Mouse (Mus musculus) CH12.LX (cell line): ENCODE measurements around the gene Olfm4. TPM values are rescaled to one million over a fixed set of nuclear protein-coding genes. Genes with fewer than 3 reads are reported as not detected.

Experiments
- DNase-seq: peaks from one replicate; pipeline ENCODE4 v3.0.0-alpha.2; 2013; ENCODE audit errors: extremely low read depth
- H3K27ac ChIP-seq: 2 replicates; pipeline ENCODE4 v1.5.1; 2012; ENCODE audit warnings: low read depth, mild to moderate bottlenecking, control low read depth, moderate library complexity; ENCODE audit not compliant: insufficient read depth
- H3K27me3 ChIP-seq: replicated peaks from 2 replicates; pipeline ENCODE3; 2012; ENCODE audit warnings: inconsistent platforms
- H3K36me3 ChIP-seq, 2 experiments: replicated peaks in 1 of 2; 2 replicates each; pipeline versions ENCODE3 to v1.6.1; 2012; ENCODE audit warnings: inconsistent platforms in 1 of 2, low read length in 1 of 2, mild to moderate bottlenecking in 1 of 2, mixed read lengths in 1 of 2, moderate library complexity in 1 of 2; ENCODE audit not compliant: control insufficient read depth in 1 of 2, insufficient read depth in 1 of 2
- H3K4me1 ChIP-seq, 2 experiments: 2 replicates each; pipeline ENCODE4 v1.6.1; 2012; ENCODE audit warnings: inconsistent platforms in 1 of 2, moderate library complexity in 1 of 2; ENCODE audit not compliant: insufficient read depth in 2 of 2, control insufficient read depth in 1 of 2
- H3K4me2 ChIP-seq: 2 replicates; pipeline ENCODE4 v1.6.1; 2012; ENCODE audit warnings: low read depth, mild to moderate bottlenecking, control low read depth; ENCODE audit not compliant: poor library complexity, insufficient read depth, severe bottlenecking
- H3K4me3 ChIP-seq, 3 experiments: fragments of 150-350 bp in 1 of 3; sonication (generic) in 1 of 3; replicated peaks in 1 of 3; 2 replicates each; pipeline versions ENCODE3 to v1.5.1; 2011 to 2012; ENCODE audit warnings: low read depth in 2 of 3, low read length in 2 of 3, mild to moderate bottlenecking in 2 of 3, moderate library complexity in 2 of 3, control low read depth in 1 of 3, improper control_type of control experiment in 1 of 3, inconsistent platforms in 1 of 3, mixed read lengths in 1 of 3; ENCODE audit not compliant: poor library complexity in 1 of 3
- H3K79me2 ChIP-seq: replicated peaks from 2 replicates; pipeline ENCODE4 v1.6.1; 2012; ENCODE audit warnings: mild to moderate bottlenecking, moderate library complexity; ENCODE audit not compliant: control insufficient read depth, poor library complexity, insufficient read depth, severe bottlenecking; ENCODE audit errors: extremely low read depth
- H3K9ac ChIP-seq: 2 replicates; pipeline ENCODE4 v1.6.1; 2012; ENCODE audit warnings: low read depth, mild to moderate bottlenecking, control low read depth, moderate library complexity; ENCODE audit not compliant: insufficient read depth
- H3K9me3 ChIP-seq: replicated peaks from 2 replicates; pipeline ENCODE3; 2012; ENCODE audit warnings: low read length, inconsistent platforms, mixed read lengths
- CHD2 ChIP-seq: IDR thresholded peaks from 2 replicates; pipeline ENCODE4 v1.6.1; 2011; ENCODE audit warnings: low read length, improper control_type of control experiment
- CTCF ChIP-seq, 2 experiments: IDR thresholded peaks in 1 of 2; conservative IDR thresholded peaks in 1 of 2; 2 replicates each; pipeline ENCODE4 v1.5.1; 2011 to 2012; ENCODE audit warnings: low read depth in 2 of 2, low read length in 2 of 2, improper control_type of control experiment in 1 of 2, inconsistent platforms in 1 of 2, mild to moderate bottlenecking in 1 of 2, moderate library complexity in 1 of 2
- E2F4 ChIP-seq: IDR thresholded peaks from 2 replicates; pipeline ENCODE4 v1.6.1; 2011; ENCODE audit warnings: low read depth, low read length, improper control_type of control experiment; ENCODE audit not compliant: insufficient replicate concordance
- ELF1 ChIP-seq: IDR thresholded peaks from 2 replicates; pipeline ENCODE4 v1.6.1; 2014; ENCODE audit warnings: low read depth, mild to moderate bottlenecking, inconsistent platforms, low read length, improper control_type of control experiment
- EP300 ChIP-seq: IDR thresholded peaks from 2 replicates; pipeline ENCODE4 v1.6.1; 2011; ENCODE audit warnings: low read length, improper control_type of control experiment
- GABPA ChIP-seq: IDR thresholded peaks from 2 replicates; pipeline ENCODE4 v1.6.1; 2012; ENCODE audit warnings: low read depth, low read length, improper control_type of control experiment, inconsistent platforms; ENCODE audit not compliant: insufficient replicate concordance
- IRF4 ChIP-seq: IDR thresholded peaks from 2 replicates; pipeline ENCODE4 v1.6.1; 2014; ENCODE audit warnings: low read depth, mild to moderate bottlenecking, inconsistent platforms, low read length, improper control_type of control experiment
- JUND ChIP-seq: conservative IDR thresholded peaks from 2 replicates; pipeline ENCODE4 v1.6.1; 2011; ENCODE audit warnings: low read depth, low read length, improper control_type of control experiment
- KAT2A ChIP-seq: IDR thresholded peaks from 2 replicates; pipeline ENCODE4 v1.6.1; 2012; ENCODE audit warnings: low read length, improper control_type of control experiment, inconsistent platforms; ENCODE audit not compliant: insufficient replicate concordance
- MAX ChIP-seq: IDR thresholded peaks from 2 replicates; pipeline ENCODE4 v1.6.1; 2011; ENCODE audit warnings: low read length, improper control_type of control experiment
- MAZ ChIP-seq: IDR thresholded peaks from 2 replicates; pipeline ENCODE4 v1.6.1; 2012; ENCODE audit warnings: low read depth, mild to moderate bottlenecking, inconsistent platforms, low read length, improper control_type of control experiment, moderate library complexity
- MEF2A ChIP-seq: IDR thresholded peaks from 2 replicates; pipeline ENCODE4 v1.6.1; 2014; ENCODE audit warnings: low read depth, mild to moderate bottlenecking, inconsistent platforms, low read length, improper control_type of control experiment, borderline replicate concordance
- MXI1 ChIP-seq: IDR thresholded peaks from 2 replicates; pipeline ENCODE4 v1.6.1; 2011; ENCODE audit warnings: mild to moderate bottlenecking, low read depth, low read length, improper control_type of control experiment
- POLR2A ChIP-seq: IDR thresholded peaks from 2 replicates; pipeline ENCODE4 v1.6.1; 2011; ENCODE audit warnings: low read depth, mild to moderate bottlenecking, improper control_type of control experiment, low read length
- RAD21 ChIP-seq: IDR thresholded peaks from 2 replicates; pipeline ENCODE4 v1.6.1; 2011; ENCODE audit warnings: low read depth, mild to moderate bottlenecking, low read length, improper control_type of control experiment, moderate library complexity
- RCOR1 ChIP-seq: conservative IDR thresholded peaks from 2 replicates; pipeline ENCODE4 v1.6.1; 2012; ENCODE audit warnings: low read depth, mild to moderate bottlenecking, inconsistent platforms, low read length, improper control_type of control experiment
- SIN3A ChIP-seq: IDR thresholded peaks from 2 replicates; pipeline ENCODE4 v1.6.1; 2012; ENCODE audit warnings: low read length, improper control_type of control experiment, inconsistent platforms
- SMC3 ChIP-seq: IDR thresholded peaks from 2 replicates; pipeline ENCODE4 v1.6.1; 2011; ENCODE audit warnings: low read depth, low read length, improper control_type of control experiment
- TBP ChIP-seq: conservative IDR thresholded peaks from 2 replicates; pipeline ENCODE4 v1.6.1; 2011; ENCODE audit warnings: low read depth, low read length, improper control_type of control experiment
- USF2 ChIP-seq: conservative IDR thresholded peaks from 2 replicates; pipeline ENCODE4 v1.6.1; 2011; ENCODE audit warnings: low read depth, low read length, improper control_type of control experiment
- ZKSCAN1 ChIP-seq: IDR thresholded peaks from 2 replicates; pipeline ENCODE4 v1.6.1; 2012; ENCODE audit warnings: low read depth, inconsistent platforms, low read length, improper control_type of control experiment, borderline replicate concordance
- dilution Hi-C: fragments of 300-500 bp; cut with MboI; formaldehyde crosslinking; loops from 2 replicates; pipeline ENCODE4 v1.14.3; 2020; ENCODE audit warnings: low sequenced_read_pairs; ENCODE audit not compliant: extremely low pct_unique_long_range_greater_than_20kb, extremely low pct_ligation_motif_present
- in situ Hi-C: fragments of 300-500 bp; cut with MboI; formaldehyde crosslinking; loops from 3 replicates; pipeline ENCODE4 v1.14.3; 2019; ENCODE audit warnings: low sequenced_read_pairs, low pct_ligation_motif_present, low pct_unique_long_range_greater_than_20kb, mixed read lengths
- polyA plus RNA-seq: library from polyadenylated mRNA; unstranded; fragments of >175 nt; gene quantifications from 2 replicates; pipeline ENCODE4 v1.2.1, GENCODE M21; 2012; ENCODE audit warnings: low read depth; ENCODE audit not compliant: insufficient read length
- total RNA-seq, 2 experiments: library from RNA; depleted of rRNA; stranded (reverse); fragments of 300-350 nt in 1 of 2; fragments of >200 nt in 1 of 2; gene quantifications; 2 replicates each; pipeline ENCODE4 v1.2.3; 2012 to 2014

Olfm4 gene
- total and polyA plus RNA-seq, 3 experiments = 6.8 to 24.9 (median 13.8) TPM

DNA sequence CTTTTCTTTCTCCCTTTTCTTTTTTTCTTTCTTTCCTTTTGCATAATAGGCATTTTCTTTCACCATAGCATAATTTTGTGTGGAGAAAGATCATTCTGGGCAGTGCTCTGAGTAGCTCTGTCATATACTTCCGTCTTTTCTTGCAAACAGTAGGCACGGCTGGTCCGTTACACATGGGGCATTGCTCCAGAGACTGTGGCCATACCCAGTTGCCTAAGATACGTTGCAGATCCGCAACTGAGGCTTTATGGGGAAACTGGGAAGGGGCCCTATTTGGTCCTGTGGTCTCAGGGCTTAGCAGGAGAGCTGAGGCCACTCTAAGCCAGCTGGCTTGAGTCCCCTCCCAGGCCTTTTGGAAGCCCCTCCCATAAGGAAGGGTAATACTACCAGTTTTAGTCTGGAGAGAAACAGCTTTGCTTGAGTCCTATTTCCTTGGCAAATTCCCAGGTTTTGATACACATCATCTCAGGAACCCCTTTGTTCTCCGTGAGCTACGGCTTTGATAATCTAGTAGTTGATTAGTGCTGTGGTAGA, 1.3 kb downstream of the Olfm4 start:
- no peak overlapping the region for H3K9ac ChIP-seq
- no peak for DNase-seq
- no peak overlapping the region for H3K4me2 ChIP-seq
- TF ChIP-seq RAD21 (no peak), EP300 (no peak), KAT2A (no peak), E2F4 (no peak), SIN3A (no peak), CHD2 (no peak), MEF2A (no peak), MAZ (no peak), USF2 (no peak), RCOR1 (no peak), SMC3 (no peak), POLR2A (no peak), ELF1 (no peak), IRF4 (no peak), CTCF (conservative IDR thresholded peaks at IDR 0.05 in 1 of 2, IDR thresholded peaks at IDR 0.05 in 1 of 2; ENCODE audit: low read depth in 2 of 2, low read length in 2 of 2) (no peak)
- no peak overlapping the region for H3K27ac ChIP-seq
- no peaks in the 10 kb centered on the region for H3K27me3 ChIP-seq
- no peaks in the 10 kb centered on the region for H3K79me2 ChIP-seq
- H3K36me3 ChIP-seq = peaks cover 0 to 3% of the 10 kb centered on the region in 2 experiments
- H3K4me1 ChIP-seq = 0 out of 4 replicates have a peak, but pooled peaks cover 0 to 4% of the 10 kb centered on the region in 2 experiments
- dilution Hi-C loops (no loop called here), in situ Hi-C loops (no loop called here)
- H3K4me3 ChIP-seq = no peak overlapping the region
- H3K9me3 ChIP-seq = no peaks in the 10 kb centered on the region

DNA sequence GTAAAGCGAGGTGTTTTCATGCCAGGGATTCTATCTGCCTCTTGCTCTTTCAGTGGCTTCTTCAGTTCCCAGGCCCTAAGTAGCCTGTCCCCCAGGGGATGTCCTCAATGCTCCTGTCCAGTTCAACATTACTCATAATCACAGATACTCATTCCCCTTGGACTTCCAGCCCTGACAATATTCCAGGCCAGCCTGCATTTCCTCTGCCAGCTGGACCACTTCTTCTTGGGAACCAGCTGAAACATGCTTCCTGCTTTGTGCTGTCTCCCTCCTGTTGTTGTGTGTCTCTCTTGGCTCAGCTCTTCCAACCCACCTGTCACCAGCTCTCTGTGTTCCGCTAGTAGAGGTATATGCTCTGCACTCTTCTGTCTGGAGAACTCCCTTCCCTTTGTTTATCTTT, 1.8 kb downstream of the Olfm4 start:
- peaks cover 0 to 3% of the 10 kb centered on the region in 2 experiments for H3K36me3 ChIP-seq
- TF ChIP-seq RAD21 (no peak), IRF4 (no peak)
- TF ChIP-seq, all 38 proteins: peak for 0
- dilution Hi-C loops = no loop called here
- in situ Hi-C loops = no loop called here
- H3K27me3 ChIP-seq = no peaks in the 10 kb centered on the region
- H3K4me2 ChIP-seq = no peak overlapping the region
- H3K4me1 ChIP-seq = peaks cover 0 to 7% of the 10 kb centered on the region in 2 experiments; a peak in 1 of 4 replicates
- H3K9me3 ChIP-seq = no peaks in the 10 kb centered on the region
- no peak overlapping the region for H3K27ac ChIP-seq
- DNase-seq = no peak
- H3K79me2 ChIP-seq = no peaks in the 10 kb centered on the region
- H3K9ac ChIP-seq = no peak overlapping the region
- H3K4me3 ChIP-seq = no peak overlapping the region

DNA sequence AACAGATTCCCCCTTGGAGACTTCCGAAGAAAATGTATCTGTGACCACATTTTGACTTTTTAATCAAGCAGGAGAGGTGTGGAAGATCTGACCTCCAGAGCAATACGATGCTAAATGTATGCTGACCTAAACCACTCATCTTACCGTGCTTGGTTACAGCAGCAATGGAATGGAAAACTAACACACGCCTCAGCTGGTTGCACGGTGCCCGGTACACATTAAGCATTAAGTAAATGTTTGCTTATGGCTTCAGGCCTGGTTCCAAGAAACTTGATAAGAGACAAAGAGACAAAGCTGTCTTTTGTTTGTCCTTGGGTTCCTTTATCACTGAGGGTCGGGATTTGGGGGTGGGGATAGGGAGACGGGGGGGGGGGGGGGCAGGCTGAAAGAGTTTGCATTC, 3.0 kb downstream of the Olfm4 start:
- H3K79me2 ChIP-seq = no peaks in the 10 kb centered on the region
- H3K36me3 ChIP-seq = peaks cover 0 to 3% of the 10 kb centered on the region in 2 experiments
- no peaks in the 10 kb centered on the region for H3K9me3 ChIP-seq
- dilution Hi-C loops = no loop called here
- no peak overlapping the region for H3K27ac ChIP-seq
- no peak overlapping the region for H3K4me3 ChIP-seq
- TF ChIP-seq POLR2A = no peak
- no peak for TF ChIP-seq GABPA
- no peak for TF ChIP-seq MAX
- TF ChIP-seq MEF2A = no peak
- no peak for TF ChIP-seq ZKSCAN1
- no peak for TF ChIP-seq ELF1
- no peak for TF ChIP-seq MXI1
- TF ChIP-seq TBP = no peak
- TF ChIP-seq USF2 = no peak
- no peak for TF ChIP-seq RCOR1
- no peak for TF ChIP-seq JUND
- TF ChIP-seq, all 38 proteins: peak for 0
- in situ Hi-C loops = no loop called here
- Histone ChIP-seq H3K4me2 (no peak overlapping the region), H3K9ac (no peak overlapping the region), H3K27me3 (no peaks in the 10 kb centered on the region), H3K4me1 (peaks cover 0 to 3% of the 10 kb centered on the region in 2 experiments; a peak in 1 of 4 replicates)
- no peak for DNase-seq
